Mouse (Mus musculus): ENCODE data around the gene Wbp11. TPM values are rescaled to one million over a fixed set of nuclear protein-coding genes. Genes with fewer than 3 reads are reported as not detected.

The Wbp11 gene
- polyA plus RNA-seq (2014; fragmentation: Illumina TruSeq; extraction: RNeasy Lipid Tissue Mini Kit (QIAGEN cat#74804); ENCODE audit: low read depth, low replicate concordance): 47.5 TPM

DNA sequence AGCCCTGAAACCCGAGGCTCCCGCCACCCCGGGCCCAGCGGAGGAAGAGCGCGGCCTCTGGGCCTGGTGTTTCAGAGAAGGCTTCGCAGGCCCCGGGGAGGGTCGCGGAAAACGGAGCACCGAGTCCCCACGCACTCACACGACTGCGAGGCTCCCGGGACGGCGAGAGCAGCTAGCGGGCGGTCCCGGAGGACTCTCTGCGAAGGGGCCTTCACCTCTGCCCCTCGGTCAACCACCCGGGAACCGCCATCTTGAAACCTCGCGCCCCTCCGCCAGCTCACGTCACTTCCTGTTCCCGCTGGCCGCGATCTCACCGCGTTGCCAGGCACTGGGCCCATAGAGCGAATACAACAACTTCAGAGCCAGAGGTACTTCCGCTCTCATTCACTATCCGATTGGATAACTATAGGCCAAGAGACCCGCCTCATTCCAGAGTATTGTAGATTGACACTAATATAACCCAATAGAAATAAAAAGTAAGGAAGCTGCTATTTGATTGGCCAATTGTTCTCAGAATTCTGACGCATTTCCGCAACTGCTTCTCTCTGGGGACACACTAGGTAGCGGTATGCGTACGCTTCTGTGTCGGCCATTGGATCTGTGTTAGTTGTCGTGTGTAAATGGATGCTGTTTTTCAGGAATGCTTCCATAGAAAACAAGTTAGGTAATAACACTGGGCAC lies at the start of gene Wbp11:
TSS of gene Wbp11 (minus strand) at position 353 of the 681 bp plus-strand sequence.

DNA sequence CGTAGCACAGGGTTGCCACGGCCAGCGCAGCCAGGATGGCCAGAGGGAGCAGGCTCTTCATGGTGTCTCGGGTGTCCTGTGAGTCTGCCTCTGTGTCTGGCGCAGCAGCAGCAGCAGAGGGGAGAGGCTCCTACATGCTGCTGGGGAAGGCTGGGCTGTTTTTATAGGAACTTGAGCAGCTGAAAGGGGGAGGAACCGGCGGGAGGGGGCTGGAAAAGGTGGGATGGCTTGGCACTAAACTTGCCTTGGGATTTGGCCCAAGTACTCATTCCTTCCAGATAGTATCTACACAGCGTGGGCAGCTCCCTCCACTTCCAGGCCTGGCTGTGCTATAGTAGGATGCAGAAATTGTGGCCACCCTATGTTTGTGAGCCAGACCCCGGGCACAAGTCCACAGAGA lies 47.6 kb upstream of the Wbp11 start, which contains the start of gene Mgp:
TSS of gene Mgp (minus strand) at position 154 of the 400 bp plus-strand sequence.

DNA sequence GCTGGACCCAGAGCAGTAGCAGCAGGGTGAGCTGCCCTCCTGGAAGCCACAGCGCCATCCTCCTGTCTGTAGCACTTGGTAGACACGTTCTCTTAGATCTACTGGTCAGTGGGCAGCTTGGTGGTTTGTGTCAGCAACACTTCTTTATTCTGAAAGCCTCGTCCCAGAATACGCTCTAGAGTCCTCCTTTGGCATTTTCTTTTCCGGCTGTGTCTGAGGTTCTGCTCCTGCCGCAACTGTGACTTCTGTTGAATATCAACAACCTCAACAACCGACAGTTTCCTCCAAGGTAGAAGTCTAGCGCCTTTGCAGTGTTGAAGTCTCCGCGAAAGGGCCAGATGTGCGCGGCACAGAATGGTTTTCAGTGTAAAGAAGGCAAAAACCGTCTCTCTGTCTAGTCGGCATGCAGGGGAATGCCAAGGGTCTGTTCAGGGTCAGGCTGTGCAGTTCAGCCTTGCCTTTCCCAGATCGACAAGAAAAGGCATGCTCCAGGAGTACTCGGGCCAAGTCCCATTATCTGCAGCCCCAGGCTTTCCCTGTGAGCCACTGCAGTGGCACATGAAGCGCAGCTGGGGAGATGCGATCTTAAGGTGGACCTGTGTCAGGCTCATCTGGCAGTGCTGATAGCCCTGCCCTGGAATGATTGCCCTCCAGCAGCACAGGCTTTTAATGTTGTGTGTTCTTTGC lies 29.3 kb upstream of the Wbp11 start, which contains the start of gene Art4:
TSS of gene Art4 (minus strand) at position 548 of the 687 bp plus-strand sequence.

DNA sequence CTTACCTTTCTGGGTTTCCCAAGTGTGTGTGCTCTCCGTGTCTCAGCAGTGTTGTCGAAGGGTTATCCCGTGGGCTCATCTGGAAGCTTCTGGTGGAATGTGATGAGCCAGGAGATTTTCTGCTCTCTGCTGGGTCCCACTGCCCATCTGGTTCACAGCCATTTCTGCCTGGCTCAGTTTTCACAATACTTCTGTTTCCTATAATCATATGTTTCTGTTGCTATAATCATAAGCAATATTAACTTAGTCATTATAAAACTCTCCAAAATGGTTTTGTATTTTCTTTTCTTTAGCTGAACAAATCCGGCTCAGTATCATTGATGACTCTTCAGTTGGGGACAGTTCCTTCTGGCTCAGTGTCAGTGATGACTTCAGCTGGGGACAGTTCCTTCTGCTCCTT lies 7.3 kb upstream of the Wbp11 start, which contains the start of gene Smco3:
TSS of gene Smco3 (minus strand) at position 101 of the 400 bp plus-strand sequence.

DNA sequence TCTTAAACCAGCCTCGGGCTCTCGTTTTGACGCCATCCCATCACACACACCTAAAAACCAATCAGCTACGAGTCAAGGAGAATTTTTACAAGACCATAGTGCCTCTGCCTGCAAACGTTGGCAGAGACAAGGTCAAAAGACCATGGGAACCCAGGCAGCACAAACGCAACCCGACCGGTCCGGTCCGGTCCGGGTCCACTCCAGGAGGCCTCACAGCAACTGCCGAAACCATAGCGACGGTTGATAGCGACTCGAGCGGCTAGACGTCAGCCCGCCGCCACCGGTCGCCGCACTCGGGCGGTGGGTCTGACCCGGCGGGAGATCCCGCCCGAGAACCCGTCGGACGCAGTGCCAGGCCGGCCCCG lies 535 bp downstream of the Wbp11 start, which contains the start of gene BC049715:
TSS of gene BC049715 (plus strand) at position 111 of the 365 bp plus-strand sequence.

DNA sequence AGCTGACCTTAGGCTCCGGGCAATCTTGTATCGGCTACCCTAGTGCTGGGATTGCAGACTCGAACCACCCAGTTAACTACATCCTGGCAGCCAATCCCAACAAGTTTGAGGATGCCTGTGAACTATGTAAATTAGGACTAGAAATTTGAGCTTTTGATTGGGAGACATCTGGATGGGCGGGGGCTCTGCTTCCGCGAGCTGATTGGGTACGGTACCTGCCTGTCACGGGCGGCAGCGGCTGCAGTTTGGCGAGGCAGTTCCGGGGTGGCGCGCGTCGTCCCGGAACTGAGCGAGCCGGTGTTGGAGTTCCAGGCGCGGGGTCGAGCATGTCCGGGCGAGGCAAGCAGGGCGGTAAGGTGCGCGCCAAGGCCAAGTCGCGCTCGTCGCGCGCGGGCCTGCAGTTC lies 20.0 kb downstream of the Wbp11 start, which contains the start of gene H2afj:
TSS of gene H2afj (plus strand) at position 231 of the 404 bp plus-strand sequence.

DNA sequence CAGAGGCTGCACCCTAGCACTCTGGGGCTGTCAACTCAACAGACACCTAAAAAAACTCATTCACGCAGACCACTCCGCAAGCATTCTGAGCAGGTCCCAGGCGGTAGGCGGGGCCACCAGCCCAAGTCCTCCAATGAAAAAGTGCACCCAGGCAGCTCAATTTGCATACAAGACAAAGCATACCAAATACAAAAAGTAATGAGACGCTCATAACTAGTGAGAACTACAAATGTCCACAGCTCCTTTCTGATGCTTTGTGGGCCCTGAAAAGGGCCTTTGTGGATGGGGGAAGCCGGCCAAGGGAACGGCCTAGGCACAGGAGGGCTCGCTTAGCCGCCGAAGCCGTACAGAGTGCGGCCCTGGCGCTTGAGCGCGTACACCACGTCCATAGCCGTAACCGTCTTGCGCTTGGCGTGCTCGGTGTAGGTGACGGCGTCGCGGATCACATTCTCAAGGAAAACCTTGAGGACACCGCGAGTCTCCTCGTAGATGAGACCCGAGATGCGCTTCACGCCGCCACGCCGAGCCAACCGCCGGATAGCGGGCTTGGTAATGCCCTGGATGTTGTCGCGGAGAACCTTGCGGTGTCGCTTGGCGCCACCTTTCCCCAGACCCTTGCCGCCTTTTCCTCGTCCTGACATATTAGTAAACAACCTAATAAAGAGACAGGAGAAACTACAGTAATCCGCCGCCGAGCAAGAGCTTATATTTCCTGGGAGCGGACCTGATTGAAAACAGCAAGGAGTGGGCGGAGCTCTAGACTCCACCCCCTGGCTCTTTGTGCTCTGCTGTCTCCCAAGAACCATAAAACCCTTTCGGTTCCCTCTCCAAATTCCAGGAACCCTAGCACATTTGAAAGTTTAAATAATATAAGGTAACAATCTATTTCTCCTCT lies 24.0 kb downstream of the Wbp11 start, which contains the start of gene Hist4h4:
TSS of gene Hist4h4 (minus strand) at position 677 of the 895 bp plus-strand sequence.

DNA sequence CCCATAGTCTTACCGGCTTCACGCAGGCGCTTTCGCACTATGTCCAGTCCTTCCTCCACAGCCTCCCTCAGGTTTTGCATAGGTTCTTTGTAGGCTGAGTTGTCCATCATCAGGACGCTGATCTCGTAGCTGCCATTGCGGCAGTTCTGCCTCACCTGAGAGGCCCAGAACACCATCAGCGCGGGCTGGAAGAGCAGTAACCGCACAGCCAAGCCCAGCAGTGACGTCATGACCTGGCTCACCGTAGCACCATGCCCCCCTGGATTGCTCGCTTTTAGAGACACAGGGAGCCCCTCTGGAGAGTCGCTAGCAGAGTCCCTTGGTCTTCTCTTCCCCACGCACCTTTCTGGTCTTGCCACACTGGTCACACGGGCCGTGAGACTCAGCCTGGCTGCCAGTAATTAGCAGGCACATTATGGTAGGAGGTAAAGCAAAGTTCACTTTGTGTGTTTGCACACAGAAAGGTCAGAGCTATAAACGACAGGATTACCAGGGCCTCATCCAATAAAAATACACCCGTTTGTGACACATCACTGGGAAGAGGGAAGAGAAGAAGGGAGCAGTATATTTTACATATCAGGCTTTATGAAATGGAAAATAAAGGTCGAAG lies 46.6 kb downstream of the Wbp11 start, which contains the start of gene Gucy2c:
TSS of gene Gucy2c (minus strand) at position 389 of the 610 bp plus-strand sequence.

Other genes starting within 250 kb of the Wbp11 start
- gene Plbd1, start 166.3 kb downstream of the Wbp11 start, polyA plus RNA-seq (2014; fragmentation: Illumina TruSeq; extraction: RNeasy Lipid Tissue Mini Kit (QIAGEN cat#74804); ENCODE audit: low read depth, low replicate concordance): 31.6 TPM
- gene Gucy2c, start 46.5 kb downstream of the Wbp11 start, polyA plus RNA-seq (2014; fragmentation: Illumina TruSeq; extraction: RNeasy Lipid Tissue Mini Kit (QIAGEN cat#74804); ENCODE audit: low read depth, low replicate concordance): 0.10 TPM
- 0.36 TPM for gene Hist4h4, start 23.8 kb downstream of the Wbp11 start, polyA plus RNA-seq (2014; fragmentation: Illumina TruSeq; extraction: RNeasy Lipid Tissue Mini Kit (QIAGEN cat#74804); ENCODE audit: low read depth, low replicate concordance)
- 60.8 TPM for gene H2afj, start 20.0 kb downstream of the Wbp11 start, polyA plus RNA-seq (2014; fragmentation: Illumina TruSeq; extraction: RNeasy Lipid Tissue Mini Kit (QIAGEN cat#74804); ENCODE audit: low read depth, low replicate concordance)
- 6.3 TPM for gene BC049715, start 607 bp downstream of the Wbp11 start, polyA plus RNA-seq (2014; fragmentation: Illumina TruSeq; extraction: RNeasy Lipid Tissue Mini Kit (QIAGEN cat#74804); ENCODE audit: low read depth, low replicate concordance)
- gene Smco3, start 7.2 kb upstream of the Wbp11 start, polyA plus RNA-seq (2014; fragmentation: Illumina TruSeq; extraction: RNeasy Lipid Tissue Mini Kit (QIAGEN cat#74804); ENCODE audit: low read depth, low replicate concordance): not detected
- 15.3 TPM for gene Art4, start 29.5 kb upstream of the Wbp11 start, polyA plus RNA-seq (2014; fragmentation: Illumina TruSeq; extraction: RNeasy Lipid Tissue Mini Kit (QIAGEN cat#74804); ENCODE audit: low read depth, low replicate concordance)
- gene Mgp, start 47.6 kb upstream of the Wbp11 start, polyA plus RNA-seq (2014; fragmentation: Illumina TruSeq; extraction: RNeasy Lipid Tissue Mini Kit (QIAGEN cat#74804); ENCODE audit: low read depth, low replicate concordance): 657 TPM
- gene Erp27, start 93.9 kb upstream of the Wbp11 start, polyA plus RNA-seq (2014; fragmentation: Illumina TruSeq; extraction: RNeasy Lipid Tissue Mini Kit (QIAGEN cat#74804); ENCODE audit: low read depth, low replicate concordance): not detected
- not detected for gene Pde6h, start 95.6 kb upstream of the Wbp11 start, polyA plus RNA-seq (2014; fragmentation: Illumina TruSeq; extraction: RNeasy Lipid Tissue Mini Kit (QIAGEN cat#74804); ENCODE audit: low read depth, low replicate concordance)
- gene Arhgdib, start 113.7 kb upstream of the Wbp11 start, polyA plus RNA-seq (2014; fragmentation: Illumina TruSeq; extraction: RNeasy Lipid Tissue Mini Kit (QIAGEN cat#74804); ENCODE audit: low read depth, low replicate concordance): 56.7 TPM

All from adipose tissue, adult 10 weeks (tissue).